24 mouse cellular contexts compared by ENCODE assay signal in genomic region chr13:48941773-48942172, GRCm38 (mm10). TPM values are rescaled to one million over a fixed set of nuclear protein-coding genes. Genes with fewer than 3 reads are reported as not detected.
DNase-seq lines count a peak whose midpoint lies in the region; ATAC-seq and TF ChIP-seq lines count a peak whose summit lies in the region.
"Had no signal": no experiment of that assay in that cellular context is flagged by ENCODE, and none has a peak within 500 bp of the region (broad histone marks: within the 10 kb centered on the region; RNA-seq: fewer than 3 reads in every experiment).

No protein-coding gene starts in this region.

- no peak overlapping the region for H3K4me2 ChIP-seq in heart, embryonic 15.5 days
- no peak overlapping the region for H3K4me2 ChIP-seq in heart, embryonic 12.5 days
- no peak overlapping the region for H3K4me2 ChIP-seq in hindbrain, embryonic 16.5 days (ENCODE audit: low read length)
- no peak overlapping the region for H3K4me2 ChIP-seq in hindbrain, embryonic 11.5 days (replicated peaks; ENCODE audit: low read depth, low read length)
- H3K4me2 ChIP-seq in stomach, postnatal 0 days (replicated peaks; ENCODE audit: low read depth): no peak overlapping the region
- H3K4me2 ChIP-seq: embryonic facial prominence, embryonic 13.5 days; forebrain, embryonic 13.5 days; hindbrain, embryonic 13.5 days had no signal

- H3K4me3 ChIP-seq in heart, embryonic 15.5 days: no peak overlapping the region
- no peak overlapping the region for H3K4me3 ChIP-seq in heart, embryonic 12.5 days
- H3K4me3 ChIP-seq in hindbrain, embryonic 16.5 days (ENCODE audit: low read length): no peak overlapping the region
- no peak overlapping the region for H3K4me3 ChIP-seq in hindbrain, embryonic 11.5 days (ENCODE audit: low read depth, low read length)
- H3K4me3 ChIP-seq in stomach, postnatal 0 days (ENCODE audit: low read depth, low read length): no peak overlapping the region
- H3K4me3 ChIP-seq: embryonic facial prominence, embryonic 10.5 days; embryonic facial prominence, embryonic 13.5 days; erythroblast, embryonic 14.5 days; forebrain, embryonic 10.5 days; forebrain, embryonic 13.5 days; hindbrain, embryonic 13.5 days had no signal

- no peaks in the 10 kb centered on the region for H3K27me3 ChIP-seq in heart, embryonic 15.5 days
- H3K27me3 ChIP-seq in heart, embryonic 12.5 days (replicated peaks): no peaks in the 10 kb centered on the region
- no peaks in the 10 kb centered on the region for H3K27me3 ChIP-seq in hindbrain, embryonic 16.5 days (replicated peaks; ENCODE audit: control insufficient read depth, insufficient read depth, low read length)
- H3K27me3 ChIP-seq in hindbrain, embryonic 11.5 days (ENCODE audit: control insufficient read depth, insufficient read depth, low read length): no peaks in the 10 kb centered on the region
- no peaks in the 10 kb centered on the region for H3K27me3 ChIP-seq in stomach, postnatal 0 days (ENCODE audit: control insufficient read depth, insufficient read depth, low read length)
- H3K27me3 ChIP-seq: embryonic facial prominence, embryonic 13.5 days; forebrain, embryonic 13.5 days; hindbrain, embryonic 13.5 days had no signal

- H3K4me1 ChIP-seq in heart, embryonic 15.5 days (replicated peaks): peaks cover 23% of the 10 kb centered on the region; the same call in 1 of the 2 replicates
- peaks cover 28% of the 10 kb centered on the region for H3K4me1 ChIP-seq in heart, embryonic 12.5 days (replicated peaks)
- no peaks in the 10 kb centered on the region for H3K4me1 ChIP-seq in hindbrain, embryonic 16.5 days (ENCODE audit: control insufficient read depth, insufficient read depth, low read depth, low read length)
- no peaks in the 10 kb centered on the region for H3K4me1 ChIP-seq in hindbrain, embryonic 11.5 days (replicated peaks; ENCODE audit: control insufficient read depth, insufficient read depth, low read length)
- H3K4me1 ChIP-seq in stomach, postnatal 0 days (replicated peaks; ENCODE audit: control insufficient read depth, insufficient read depth): no peaks in the 10 kb centered on the region
- H3K4me1 ChIP-seq: embryonic facial prominence, embryonic 10.5 days; forebrain, embryonic 10.5 days; forebrain, embryonic 13.5 days had no signal

- 0 out of 2 replicates have a peak, but pooled peaks have one; percentile 0 for TF ChIP-seq CTCF in stomach, postnatal 0 days (IDR thresholded peaks at IDR 0.05; ENCODE audit: low read depth)

- H3K9me3 ChIP-seq in heart, embryonic 15.5 days (replicated peaks): no peaks in the 10 kb centered on the region
- H3K9me3 ChIP-seq in heart, embryonic 12.5 days (replicated peaks): no peaks in the 10 kb centered on the region
- no peaks in the 10 kb centered on the region for H3K9me3 ChIP-seq in hindbrain, embryonic 16.5 days (ENCODE audit: control insufficient read depth, low read length)
- no peaks in the 10 kb centered on the region for H3K9me3 ChIP-seq in hindbrain, embryonic 11.5 days (ENCODE audit: control insufficient read depth, low read length)
- H3K9me3 ChIP-seq in stomach, postnatal 0 days (ENCODE audit: control insufficient read depth, low read length): no peaks in the 10 kb centered on the region
- H3K9me3 ChIP-seq: embryonic facial prominence, embryonic 10.5 days; embryonic facial prominence, embryonic 13.5 days; forebrain, embryonic 10.5 days; forebrain, embryonic 13.5 days; hindbrain, embryonic 13.5 days had no signal

- no peak for TF ChIP-seq EP300 in stomach, postnatal 0 days (optimal IDR thresholded peaks at IDR 0.05)

- peaks cover 16% of the 10 kb centered on the region for H3K36me3 ChIP-seq in heart, embryonic 15.5 days
- peaks cover 45% of the 10 kb centered on the region for H3K36me3 ChIP-seq in heart, embryonic 12.5 days
- H3K36me3 ChIP-seq in hindbrain, embryonic 16.5 days (ENCODE audit: control insufficient read depth, insufficient read depth, low read length): peaks cover 3% of the 10 kb centered on the region; the same call in 1 of the 2 replicates
- peaks cover 2% of the 10 kb centered on the region; the same call in 1 of the 2 replicates for H3K36me3 ChIP-seq in hindbrain, embryonic 11.5 days (ENCODE audit: control insufficient read depth, insufficient read depth, low read length)
- H3K36me3 ChIP-seq in stomach, postnatal 0 days (ENCODE audit: control insufficient read depth, insufficient read depth, low read length): peaks cover 2% of the 10 kb centered on the region; the same call in 1 of the 2 replicates

- no peak for DNase-seq in hindbrain, embryonic 11.5 days (ENCODE audit: low spot score)
- DNase-seq in stomach, postnatal 0 days (ENCODE audit: low spot score): no peak
- DNase-seq in lung, postnatal 25 days (ENCODE audit: low spot score): no peak
- DNase-seq: cerebellum, adult 11-12 months; cerebellum, adult 8-10 months; cerebellum, postnatal 10 days; cerebellum, postnatal 36 days; embryo, embryonic 11 days; gastrocnemius, postnatal 10 days; gastrocnemius, postnatal 36 days; kidney, adult 18-20 months had no signal

- H3K9ac ChIP-seq in heart, embryonic 15.5 days: no peak overlapping the region
- H3K9ac ChIP-seq in heart, embryonic 12.5 days: no peak overlapping the region
- H3K9ac ChIP-seq in hindbrain, embryonic 16.5 days (ENCODE audit: low read depth, low read length): no peak overlapping the region
- no peak overlapping the region for H3K9ac ChIP-seq in hindbrain, embryonic 11.5 days (ENCODE audit: low read depth, low read length)
- no peak overlapping the region for H3K9ac ChIP-seq in stomach, postnatal 0 days (ENCODE audit: low read length)
- H3K9ac ChIP-seq: embryonic facial prominence, embryonic 13.5 days; forebrain, embryonic 13.5 days; hindbrain, embryonic 13.5 days had no signal

- WGBS in heart, embryonic 15.5 days: 40% methylated on average over 3 of the region's 3 CpGs
- 41% methylated on average over 3 of the region's 3 CpGs for WGBS in heart, embryonic 12.5 days
- WGBS in hindbrain, embryonic 16.5 days: 65% methylated on average over 3 of the region's 3 CpGs
- 84% methylated on average over 3 of the region's 3 CpGs for WGBS in hindbrain, embryonic 11.5 days
- WGBS in stomach, postnatal 0 days: 62% methylated on average over 3 of the region's 3 CpGs

- no peak for ATAC-seq in heart, embryonic 15.5 days (replicated peaks; ENCODE audit: insufficient number of reproducible peaks, insufficient read depth, low FRiP score, low read depth)
- ATAC-seq in heart, embryonic 12.5 days (ENCODE audit: insufficient number of reproducible peaks, low FRiP score): no peak
- ATAC-seq in hindbrain, embryonic 16.5 days: peak; percentile 24; the same call in 1 of the 2 replicates
- no peak for ATAC-seq in hindbrain, embryonic 11.5 days (ENCODE audit: low FRiP score)
- no peak for ATAC-seq in stomach, postnatal 0 days (ENCODE audit: low FRiP score, low TSS enrichment)
- ATAC-seq: CD4-positive, CD25-positive, alpha-beta regulatory T cell, adult 4 months; forebrain, embryonic 13.5 days; forebrain, embryonic 16.5 days; hindbrain, postnatal 0 days; inflammation-experienced regulatory T-cells, adult 6 months had no signal

- H3K27ac ChIP-seq in heart, embryonic 15.5 days: 0 out of 2 replicates have a peak overlapping the region, but pooled peaks have one; percentile 15
- no peak overlapping the region for H3K27ac ChIP-seq in heart, embryonic 12.5 days (ENCODE audit: poor library complexity, severe bottlenecking)
- no peak overlapping the region for H3K27ac ChIP-seq in hindbrain, embryonic 16.5 days (ENCODE audit: low read depth, low read length)
- no peak overlapping the region for H3K27ac ChIP-seq in hindbrain, embryonic 11.5 days (ENCODE audit: low read depth, low read length)
- no peak overlapping the region for H3K27ac ChIP-seq in stomach, postnatal 0 days (replicated peaks)
- H3K27ac ChIP-seq: embryonic facial prominence, embryonic 10.5 days; embryonic facial prominence, embryonic 13.5 days; forebrain, embryonic 10.5 days; forebrain, embryonic 13.5 days; hindbrain, embryonic 13.5 days; hindbrain, postnatal 0 days had no signal

RNA-seq across cellular contexts. Expression of gene Fam120a, which starts 26.0 kb away (rescaled TPM):
- 16.9 and 18.1 TPM in 2 replicates for polyA plus RNA-seq in heart, embryonic 15.5 days (2015; fragmentation: Nextera tagmentation; extraction: Ambion mirVana)
- 20.7 and 23.5 TPM in 2 replicates for polyA plus RNA-seq in heart, embryonic 12.5 days (2016; fragmentation: Nextera tagmentation; extraction: Ambion mirVana)
- 9.8 and 10.9 TPM in 2 replicates for polyA plus RNA-seq in hindbrain, embryonic 16.5 days (2015; fragmentation: Nextera tagmentation; extraction: Ambion mirVana)
- polyA plus RNA-seq in hindbrain, embryonic 11.5 days (2014; fragmentation: Nextera tagmentation; extraction: Ambion mirVana): 18.7 and 24.9 TPM in 2 replicates
- polyA plus RNA-seq in stomach, postnatal 0 days (2015; fragmentation: Nextera tagmentation; extraction: Ambion mirVana): 18.1 and 18.7 TPM in 2 replicates
